Mouse (Mus musculus) frontal cortex, postnatal 36 days (tissue): ENCODE measurements around the gene Olfr476.
"Not testable (repeated sequence)": the region's sequence is repeated elsewhere in the genome, so short reads cannot be mapped to it uniquely, and the experiment has no call there.

Experiments
- DNase-seq, 2 experiments: peaks; one replicate each; pipeline ENCODE4 v3.0.0; 2022; ENCODE audit warnings: low spot score in 2 of 2

The Olfr476 gene

DNA sequence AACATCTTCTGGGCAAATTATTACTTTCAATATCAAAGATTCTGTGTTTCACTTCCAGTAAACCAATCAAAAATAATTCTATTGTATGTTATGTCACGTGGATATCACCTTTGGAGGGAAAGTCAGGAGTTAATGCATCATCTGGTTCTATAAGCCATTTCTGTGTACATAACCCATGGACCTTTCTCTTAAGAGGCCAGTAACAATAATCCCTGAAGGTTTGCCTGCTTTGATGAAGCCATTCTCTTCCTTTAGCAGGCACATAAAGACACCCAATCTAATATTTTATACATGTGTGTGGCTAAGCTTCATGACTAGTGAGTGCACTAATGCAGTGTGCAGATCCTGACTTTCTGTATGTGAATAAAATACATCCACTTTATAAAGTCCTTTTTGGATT is at the start of gene Olfr476:
TSS of gene Olfr476 (plus strand) at position 301 of the 400 bp plus-strand sequence.
- no peak for DNase-seq

- DNase-seq = no peak
These were observed 34.5 kb upstream of the Olfr476 start, which contains the start of gene Olfr473 for GRCm38 (mm10) chr7:107930146-107930545. Olfr473 (plus strand) TSS chr7:107930446.

DNA sequence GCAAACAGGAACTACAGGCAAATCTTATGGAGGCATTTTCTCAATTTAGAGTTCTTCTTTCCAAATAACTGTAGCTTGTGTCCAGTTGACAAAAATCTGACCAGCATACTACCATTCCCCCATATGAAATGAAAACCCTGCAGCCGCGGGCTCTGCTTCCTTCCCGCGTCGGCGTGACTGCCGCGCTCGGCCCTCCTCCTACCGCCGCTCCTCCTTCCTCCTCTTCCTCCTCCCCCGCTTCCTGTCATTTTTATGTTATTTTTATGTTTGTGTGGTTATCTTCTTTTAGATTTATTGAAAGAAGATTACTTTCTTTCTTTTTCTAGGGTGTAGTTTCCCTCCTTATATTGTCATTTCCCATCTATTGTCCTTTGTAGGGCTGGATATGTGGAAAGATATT is 12.1 kb upstream of the Olfr476 start:
- not testable (repeated sequence) for DNase-seq

DNA sequence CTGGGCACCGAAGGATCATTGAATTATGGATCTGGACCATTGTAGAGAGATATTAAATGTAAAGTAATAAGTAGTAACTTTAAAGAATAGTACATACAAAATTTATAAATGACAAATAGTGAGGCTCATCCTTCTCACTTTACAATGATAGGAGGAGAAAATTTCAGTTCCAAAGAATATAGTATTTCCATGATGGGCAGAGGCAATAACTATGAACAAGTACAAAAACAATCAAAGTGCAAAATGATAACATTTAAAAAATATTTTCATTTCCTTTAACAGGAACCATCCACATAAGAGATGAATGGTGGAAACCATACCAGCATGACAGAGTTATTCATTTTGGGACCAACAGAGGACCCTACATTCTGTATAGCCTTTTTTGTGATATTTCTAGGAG is 10.3 kb upstream of the Olfr476 start, which contains the start of gene Olfr474:
TSS of gene Olfr474 (plus strand) at position 301 of the 400 bp plus-strand sequence.
- no peak for DNase-seq

- DNase-seq = no peak
These were observed 21.8 kb downstream of the Olfr476 start, which contains the start of gene Olfr477 for GRCm38 (mm10) chr7:107986393-107986792. Olfr477 (plus strand) TSS chr7:107986693.

- DNase-seq = not testable (repeated sequence)
These were observed 49.7 kb downstream of the Olfr476 start for GRCm38 (mm10) chr7:108014256-108014655.
